Mouse (Mus musculus): ENCODE measurements around the gene Olfr97. TPM values are rescaled to one million over a fixed set of nuclear protein-coding genes. Genes with fewer than 3 reads are reported as not detected.
A peak's percentile ranks its signal among the peaks of the same experiment; 100 is the strongest.
"Not testable (repeated sequence)": the region's sequence is repeated elsewhere in the genome, so short reads cannot be mapped to it uniquely, and the experiment has no call there.

The Olfr97 gene
- not detected for total RNA-seq (2021)
- long read RNA-seq, experiment 1, result 0 reads
- long read RNA-seq, experiment 2, result 0 reads

GRCm38 (mm10) chr17:37237230-37237629, at the start of gene Olfr97:
TSS of gene Olfr97 (minus strand) at chr17:37237330.
- not testable (repeated sequence) for DNase-seq

DNA sequence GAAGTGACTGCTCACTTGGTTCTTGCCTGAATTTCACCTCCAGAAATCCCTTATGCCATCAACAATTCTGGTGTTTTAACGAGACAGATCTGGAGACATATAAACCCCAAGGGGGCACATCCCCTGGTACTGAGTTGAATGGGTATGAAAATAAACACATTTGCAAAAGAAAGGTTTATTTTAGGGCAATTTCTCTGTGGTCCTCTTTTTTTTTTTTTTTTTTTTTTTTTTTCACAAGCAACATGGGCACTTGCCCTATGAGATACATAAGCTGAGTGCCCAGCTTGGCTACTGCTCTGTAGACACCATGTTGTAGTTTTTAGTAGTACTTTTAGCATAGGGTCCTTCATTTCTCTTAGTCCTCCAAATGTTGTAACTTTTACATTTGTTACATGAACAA, 46.2 kb upstream of the Olfr97 start, which contains the start of gene Olfr99:
Gene Olfr99 (minus strand): TSS at position 101 of the 400 bp plus-strand sequence.
- no peak for DNase-seq

GRCm38 (mm10) chr17:37280331-37280730, 43.2 kb upstream of the Olfr97 start:
- no peak for DNase-seq

DNA sequence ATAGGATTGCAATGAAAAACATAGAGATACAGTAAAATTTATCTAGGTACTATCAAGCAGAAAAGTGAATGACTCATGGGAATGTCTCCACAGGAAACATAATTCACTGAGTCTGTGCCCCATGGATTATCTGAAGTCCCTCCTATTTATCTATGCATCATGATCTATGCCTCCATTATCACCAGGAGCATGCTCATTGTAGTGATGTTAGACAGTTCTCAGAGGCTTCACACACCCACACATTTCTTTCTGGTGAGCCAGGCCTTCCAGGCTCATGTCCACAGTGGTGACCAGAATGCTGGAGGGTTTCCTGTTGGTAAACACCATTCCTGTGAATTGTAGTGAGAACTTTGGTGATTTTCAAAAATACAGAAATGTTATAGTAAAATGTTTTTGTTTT, 39.4 kb upstream of the Olfr97 start:
- no peak for DNase-seq

- no peak for DNase-seq
Measured at GRCm38 (mm10) chr17:37275626-37276248, 38.6 kb upstream of the Olfr97 start.

DNA sequence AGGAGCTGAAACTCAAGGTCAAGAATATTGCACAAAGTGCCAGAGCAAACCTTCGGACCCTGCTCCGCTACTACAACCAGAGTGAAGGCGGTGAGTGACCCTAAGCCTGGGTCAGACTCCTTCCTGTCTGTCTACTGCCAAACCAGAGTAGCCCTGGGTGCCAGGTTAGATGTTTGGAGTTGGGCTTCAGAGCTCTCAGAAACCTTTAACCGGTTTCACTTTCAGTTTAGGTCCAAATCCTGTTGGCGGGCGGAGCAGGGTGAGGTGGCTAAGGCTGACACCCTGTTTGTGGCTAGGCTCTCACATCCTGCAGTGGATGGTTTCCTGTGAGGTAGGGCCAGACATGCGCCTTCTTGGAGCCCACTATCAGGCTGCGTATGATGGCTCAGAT, 33.6 kb upstream of the Olfr97 start:
- DNase-seq, result peak; percentile 30

DNA sequence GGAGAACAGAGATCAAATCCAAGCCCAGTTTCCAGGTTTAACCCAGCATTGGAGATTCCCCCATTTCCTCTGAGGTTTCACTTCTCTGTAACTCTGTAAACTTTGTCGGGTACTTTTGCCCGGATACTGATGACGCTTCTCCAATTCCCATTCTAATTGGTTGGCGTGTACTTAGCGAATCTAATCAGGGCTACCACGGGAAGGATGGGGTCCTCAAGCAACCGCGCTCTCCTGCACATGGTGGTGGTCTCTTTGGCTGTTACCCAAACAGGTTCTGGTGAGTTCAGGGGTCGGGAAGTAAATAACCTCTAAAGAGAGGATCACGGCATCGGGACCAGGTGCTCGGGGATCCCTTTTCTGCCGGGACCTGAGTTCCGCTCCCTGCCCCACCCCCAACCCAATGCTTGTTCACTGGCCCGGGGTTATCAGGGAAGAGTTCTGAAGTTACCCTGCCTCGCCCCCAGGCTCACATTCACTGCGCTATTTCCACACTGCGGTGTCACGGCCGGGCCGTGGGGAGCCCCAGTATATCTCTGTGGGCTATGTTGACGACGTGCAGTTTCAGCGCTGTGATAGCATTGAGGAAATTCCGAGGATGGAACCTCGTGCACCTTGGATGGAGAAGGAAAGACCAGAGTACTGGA, 33.0 kb upstream of the Olfr97 start, which contains the start of gene H2-M3:
Gene H2-M3 (plus strand): TSS at position 163 of the 644 bp plus-strand sequence.
- peak; percentile 78 for DNase-seq

DNA sequence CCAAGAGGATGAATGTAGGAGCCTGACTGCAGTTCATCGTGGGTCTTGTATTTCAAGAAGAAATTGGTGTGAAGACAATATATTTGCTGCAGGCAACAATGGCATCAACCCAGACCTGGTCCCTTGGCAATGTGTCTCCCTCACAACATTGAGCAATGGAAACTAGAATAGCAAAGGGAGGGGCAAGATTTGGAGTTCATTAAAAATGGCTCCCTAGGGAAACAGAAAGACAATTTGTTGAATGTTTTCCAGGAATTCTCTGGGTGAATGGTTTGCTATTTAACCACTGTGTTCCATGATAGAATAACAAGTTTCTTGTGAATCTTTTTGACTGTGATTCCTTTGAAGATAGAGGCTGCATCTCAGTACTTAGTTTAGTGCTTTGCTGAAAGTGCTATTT, 26.5 kb upstream of the Olfr97 start, which contains the start of gene Olfr98:
Gene Olfr98 (minus strand): TSS at position 124 of the 400 bp plus-strand sequence.
- DNase-seq, result no peak

DNA sequence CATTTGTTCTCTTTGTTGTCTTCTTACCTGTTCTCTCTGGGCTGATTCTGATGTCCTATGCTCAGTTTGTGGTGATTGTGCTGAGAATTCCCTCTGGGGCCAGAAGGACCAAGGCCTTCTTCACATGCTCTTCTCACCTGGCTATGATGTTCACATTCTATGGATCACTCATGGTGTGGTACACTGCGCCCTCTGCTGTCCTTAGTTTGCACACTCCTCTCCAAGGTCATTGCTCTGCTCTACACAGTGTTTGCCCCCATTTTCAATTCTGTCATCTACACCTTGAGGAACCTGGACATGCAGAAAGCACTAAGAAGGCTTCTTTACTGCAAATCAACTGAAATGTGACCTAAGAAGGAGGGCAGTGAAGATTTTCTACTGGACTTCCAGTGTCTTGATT, 13.4 kb upstream of the Olfr97 start:
- no peak for DNase-seq

DNA sequence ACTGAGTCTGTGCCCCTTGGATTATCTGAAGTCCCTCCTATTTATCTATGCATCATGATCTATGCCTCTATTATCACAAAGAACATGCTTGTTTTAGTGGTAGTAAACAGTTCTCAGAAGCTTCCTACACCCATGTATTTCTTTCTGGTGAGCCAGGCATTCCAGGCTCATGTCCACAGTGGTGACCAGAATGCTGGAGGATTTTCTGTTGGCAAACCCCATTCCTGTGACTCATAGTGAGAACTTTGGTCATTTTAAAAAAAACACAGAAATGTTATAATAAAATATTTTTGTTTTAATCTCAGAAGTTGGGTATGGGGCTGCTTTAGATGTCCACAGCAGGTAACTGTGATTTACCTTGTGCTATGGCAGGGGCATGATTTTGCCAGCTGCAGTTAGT, 12.3 kb upstream of the Olfr97 start:
- no peak for DNase-seq

DNA sequence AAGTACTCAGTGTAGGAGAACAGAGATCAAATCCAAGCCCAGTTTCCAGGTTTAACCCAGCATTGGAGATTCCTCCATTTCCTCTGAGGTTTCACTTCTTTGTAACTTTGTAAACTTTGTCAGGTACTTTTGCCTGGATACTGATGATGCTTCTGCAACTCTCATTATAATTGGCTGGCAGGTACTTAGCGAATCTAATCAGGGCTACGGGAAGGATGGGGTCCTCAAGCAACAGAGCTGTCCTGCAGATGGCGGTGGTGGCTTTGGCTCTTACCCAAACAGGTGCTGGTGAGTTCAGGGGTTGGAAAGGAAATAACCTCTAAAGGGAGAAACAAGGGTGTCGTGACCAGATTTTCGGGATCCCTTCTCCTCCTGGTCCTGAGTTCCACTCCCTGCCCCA, 9.6 kb upstream of the Olfr97 start:
- no peak for DNase-seq

GRCm38 (mm10) chr17:37242198-37242597, 5.1 kb upstream of the Olfr97 start:
- no peak for DNase-seq

DNA sequence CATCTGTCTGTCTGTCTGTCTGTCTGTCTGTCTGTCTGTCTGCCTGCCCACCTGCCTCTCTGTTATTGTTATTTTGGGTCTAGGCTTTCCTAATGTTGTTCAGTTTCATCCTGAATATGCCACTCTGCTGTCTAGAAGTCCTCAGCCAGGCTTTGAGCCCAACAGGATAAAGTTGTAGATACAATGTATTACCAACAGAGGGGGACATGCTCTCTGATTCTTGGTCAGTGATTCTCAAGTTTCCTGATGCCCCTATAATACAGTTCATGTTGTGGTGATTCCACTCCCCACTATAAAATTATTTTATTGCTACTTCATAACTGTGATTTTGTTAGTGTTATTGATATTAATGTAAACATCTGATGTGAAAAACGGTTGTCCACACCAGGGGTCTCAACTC, 15.3 kb downstream of the Olfr97 start:
- DNase-seq, result no peak

GRCm38 (mm10) chr17:37219846-37220245, 17.3 kb downstream of the Olfr97 start, which contains the start of gene Olfr96:
TSS of gene Olfr96 (plus strand) at chr17:37220146.
- no peak for DNase-seq

- DNase-seq, result peak; percentile 47
Measured at GRCm38 (mm10) chr17:37218486-37218885, 18.6 kb downstream of the Olfr97 start.

DNA sequence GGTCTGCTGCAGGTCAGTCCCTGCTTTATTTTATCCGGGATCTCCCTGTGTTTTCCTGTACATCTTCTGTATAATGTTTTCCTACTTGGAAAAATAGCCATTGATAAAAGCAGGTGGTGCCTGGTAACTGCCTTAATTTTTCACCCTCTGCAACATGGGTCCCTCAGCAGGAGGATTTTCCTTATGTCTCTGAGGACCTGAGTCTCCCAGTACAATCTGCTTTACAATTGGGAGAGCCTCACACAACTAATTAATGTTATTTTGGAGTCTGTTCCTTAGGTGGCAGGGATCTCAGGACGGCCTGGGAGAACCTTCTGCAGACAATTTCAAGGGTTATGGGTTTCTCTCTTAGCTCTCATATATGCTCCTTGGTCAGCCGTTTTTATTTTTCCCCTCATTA, 24.1 kb downstream of the Olfr97 start, which contains the start of gene Olfr95:
Gene Olfr95 (minus strand): TSS at position 101 of the 400 bp plus-strand sequence.
- no peak for DNase-seq

- no peak for DNase-seq
Measured at GRCm38 (mm10) chr17:37210884-37211768, 26.0 kb downstream of the Olfr97 start.

DNA sequence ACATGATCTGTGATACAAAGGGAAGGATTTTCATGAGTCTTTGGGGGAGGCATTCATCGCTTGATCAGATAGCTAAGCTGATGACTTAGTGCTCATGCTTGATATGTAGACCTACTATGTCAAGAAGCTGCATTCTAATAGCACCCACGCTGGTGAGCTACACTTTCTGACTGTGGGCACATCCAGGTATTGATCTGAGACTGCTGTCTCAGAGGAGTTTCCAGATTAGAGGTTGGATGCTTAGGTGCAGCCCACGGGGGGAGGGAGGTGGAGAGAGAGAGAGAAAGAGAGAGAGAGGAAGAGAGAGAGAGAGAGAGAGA, 33.3 kb downstream of the Olfr97 start:
- DNase-seq, result no peak

- DNase-seq, result peak; percentile 31
Measured at GRCm38 (mm10) chr17:37203206-37203916, 33.8 kb downstream of the Olfr97 start.

GRCm38 (mm10) chr17:37200894-37201293, 36.2 kb downstream of the Olfr97 start, which contains the start of gene Olfr94:
TSS of gene Olfr94 (minus strand) at chr17:37200994.
- DNase-seq, result no peak

GRCm38 (mm10) chr17:37196845-37197724, 40.0 kb downstream of the Olfr97 start:
- no peak for DNase-seq
